Mouse (Mus musculus): ENCODE results near the gene Hspg2. TPM values are rescaled to one million over a fixed set of nuclear protein-coding genes. Genes with fewer than 3 reads are reported as not detected.

Gene Hspg2
- polyA plus RNA-seq, 2 experiments: 3.3 to 5.0 TPM

- H3K9me3 ChIP-seq (ENCODE audit: control insufficient read depth, low read length): no peaks in the 10 kb centered on the region
- H3K4me2 ChIP-seq (ENCODE audit: low read depth): peak overlapping the region; percentile 48
- 38% methylated on average over 8 of the region's 8 CpGs for WGBS (ENCODE audit: insufficient replicate concordance)
- peak overlapping the region; percentile 33 for H3K9ac ChIP-seq (replicated peaks)
- H3K4me1 ChIP-seq (replicated peaks; ENCODE audit: control insufficient read depth in 2 of 2, insufficient read depth in 2 of 2, low read length in 1 of 2): peaks cover 18 to 19% of the 10 kb centered on the region in 2 experiments
- peak overlapping the region; percentile 69 for H3K27ac ChIP-seq
- no peak for TF ChIP-seq CTCF (IDR thresholded peaks at IDR 0.05; ENCODE audit: low read depth)
- TF ChIP-seq EP300 (IDR thresholded peaks at IDR 0.05; ENCODE audit: low read depth): peak; percentile 74
- H3K27me3 ChIP-seq (ENCODE audit: control insufficient read depth, insufficient read depth, low read length): no peaks in the 10 kb centered on the region
- H3K4me3 ChIP-seq (ENCODE audit: insufficient read depth in 1 of 2, low read depth in 2 of 2, low read length in 2 of 2): no peak overlapping the region; a peak in 1 of 4 replicates
- no peaks in the 10 kb centered on the region for H3K36me3 ChIP-seq (replicated peaks; ENCODE audit: control insufficient read depth, insufficient read depth, low read depth)
- ATAC-seq (ENCODE audit: insufficient read depth) (peak; percentile 98), DNase-seq (ENCODE audit: low read depth in 3 of 3, low spot score in 3 of 3) (peak; percentile 74 to 79 (median 78))
Measured at GRCm38 (mm10) chr4:137438842-137439241, 29.7 kb upstream of the Hspg2 start.

- Histone ChIP-seq H3K9ac (replicated peaks) (no peak overlapping the region), H3K36me3 (replicated peaks; ENCODE audit: control insufficient read depth, insufficient read depth, low read depth) (no peaks in the 10 kb centered on the region), H3K9me3 (ENCODE audit: control insufficient read depth, low read length) (no peaks in the 10 kb centered on the region), H3K27me3 (ENCODE audit: control insufficient read depth, insufficient read depth, low read length) (no peaks in the 10 kb centered on the region), H3K4me3 (ENCODE audit: insufficient read depth in 1 of 2, low read depth in 2 of 2, low read length in 2 of 2) (no peak overlapping the region), H3K4me2 (ENCODE audit: low read depth) (no peak overlapping the region), H3K4me1 (replicated peaks; ENCODE audit: control insufficient read depth in 2 of 2, insufficient read depth in 2 of 2, low read length in 1 of 2) (peaks cover 20 to 24% of the 10 kb centered on the region in 2 experiments), H3K27ac (no peak overlapping the region)
- WGBS (ENCODE audit: insufficient replicate concordance): 76% methylated on average over 4 of the region's 4 CpGs
- ATAC-seq (ENCODE audit: insufficient read depth): no peak
- TF ChIP-seq EP300 (IDR thresholded peaks at IDR 0.05; ENCODE audit: low read depth) (no peak), CTCF (IDR thresholded peaks at IDR 0.05; ENCODE audit: low read depth) (peak; percentile 41)
- DNase-seq (ENCODE audit: low read depth in 3 of 3, low spot score in 3 of 3): no peak
Measured at GRCm38 (mm10) chr4:137441332-137441731, 27.2 kb upstream of the Hspg2 start.

- ATAC-seq (ENCODE audit: insufficient read depth): no peak
- H3K9me3 ChIP-seq (ENCODE audit: control insufficient read depth, low read length): no peaks in the 10 kb centered on the region
- no peak overlapping the region for H3K27ac ChIP-seq
- H3K4me3 ChIP-seq (ENCODE audit: insufficient read depth in 1 of 2, low read depth in 2 of 2, low read length in 2 of 2): no peak overlapping the region
- H3K9ac ChIP-seq (replicated peaks): no peak overlapping the region
- H3K4me1 ChIP-seq (replicated peaks; ENCODE audit: control insufficient read depth in 2 of 2, insufficient read depth in 2 of 2, low read length in 1 of 2): peaks cover 30 to 36% of the 10 kb centered on the region in 2 experiments
- peak; percentile 91 for TF ChIP-seq CTCF (IDR thresholded peaks at IDR 0.05; ENCODE audit: low read depth)
- TF ChIP-seq EP300 (IDR thresholded peaks at IDR 0.05; ENCODE audit: low read depth): no peak
- 34% methylated on average over 5 of the region's 5 CpGs for WGBS (ENCODE audit: insufficient replicate concordance)
- DNase-seq (ENCODE audit: low read depth in 3 of 3, low spot score in 3 of 3): peak; percentile 32 to 56 (median 44)
- H3K36me3 ChIP-seq (replicated peaks; ENCODE audit: control insufficient read depth, insufficient read depth, low read depth): no peaks in the 10 kb centered on the region
- H3K4me2 ChIP-seq (ENCODE audit: low read depth): 0 out of 2 replicates have a peak overlapping the region, but pooled peaks have one; percentile 8
- no peaks in the 10 kb centered on the region for H3K27me3 ChIP-seq (ENCODE audit: control insufficient read depth, insufficient read depth, low read length)
Measured at GRCm38 (mm10) chr4:137443625-137444024, 24.9 kb upstream of the Hspg2 start.

GRCm38 (mm10) chr4:137445881-137446280 lies 22.7 kb upstream of the Hspg2 start:
- no peak overlapping the region for H3K27ac ChIP-seq
- no peaks in the 10 kb centered on the region for H3K36me3 ChIP-seq (replicated peaks; ENCODE audit: control insufficient read depth, insufficient read depth, low read depth)
- H3K9me3 ChIP-seq (ENCODE audit: control insufficient read depth, low read length): no peaks in the 10 kb centered on the region
- H3K4me2 ChIP-seq (ENCODE audit: low read depth): no peak overlapping the region
- WGBS (ENCODE audit: insufficient replicate concordance): 78% methylated on average over 4 of the region's 4 CpGs
- no peak for TF ChIP-seq EP300 (IDR thresholded peaks at IDR 0.05; ENCODE audit: low read depth)
- TF ChIP-seq CTCF (IDR thresholded peaks at IDR 0.05; ENCODE audit: low read depth): no peak
- no peak overlapping the region for H3K4me3 ChIP-seq (ENCODE audit: insufficient read depth in 1 of 2, low read depth in 2 of 2, low read length in 2 of 2)
- no peak for ATAC-seq (ENCODE audit: insufficient read depth)
- H3K9ac ChIP-seq (replicated peaks): no peak overlapping the region
- peaks cover 31 to 41% of the 10 kb centered on the region in 2 experiments for H3K4me1 ChIP-seq (replicated peaks; ENCODE audit: control insufficient read depth in 2 of 2, insufficient read depth in 2 of 2, low read length in 1 of 2)
- no peak for DNase-seq (ENCODE audit: low read depth in 3 of 3, low spot score in 3 of 3)
- H3K27me3 ChIP-seq (ENCODE audit: control insufficient read depth, insufficient read depth, low read length): no peaks in the 10 kb centered on the region

GRCm38 (mm10) chr4:137447363-137448196 lies 21.0 kb upstream of the Hspg2 start:
- Histone ChIP-seq H3K9ac (replicated peaks) (no peak overlapping the region), H3K36me3 (replicated peaks; ENCODE audit: control insufficient read depth, insufficient read depth, low read depth) (no peaks in the 10 kb centered on the region), H3K4me3 (ENCODE audit: insufficient read depth in 1 of 2, low read depth in 2 of 2, low read length in 2 of 2) (no peak overlapping the region), H3K9me3 (ENCODE audit: control insufficient read depth, low read length) (no peaks in the 10 kb centered on the region), H3K4me2 (ENCODE audit: low read depth) (peak overlapping the region; percentile 35), H3K27ac (peak overlapping the region; percentile 45), H3K27me3 (ENCODE audit: control insufficient read depth, insufficient read depth, low read length) (no peaks in the 10 kb centered on the region), H3K4me1 (replicated peaks; ENCODE audit: control insufficient read depth in 2 of 2, insufficient read depth in 2 of 2, low read length in 1 of 2) (peaks cover 31 to 41% of the 10 kb centered on the region in 2 experiments)
- TF ChIP-seq CTCF (IDR thresholded peaks at IDR 0.05; ENCODE audit: low read depth): no peak
- peak; percentile 60 for TF ChIP-seq EP300 (IDR thresholded peaks at IDR 0.05; ENCODE audit: low read depth)
- 39% methylated on average over 7 of the region's 7 CpGs for WGBS (ENCODE audit: insufficient replicate concordance)
- DNase-seq (ENCODE audit: low read depth in 3 of 3, low spot score in 3 of 3): peak; percentile 48 to 55 (median 51)
- ATAC-seq (ENCODE audit: insufficient read depth): peak; percentile 88
